Mouse (Mus musculus) CH12.LX (cell line): ENCODE data around the gene Emg1. TPM values are rescaled to one million over a fixed set of nuclear protein-coding genes. Genes with fewer than 3 reads are reported as not detected.
A peak's percentile ranks its signal among the peaks of the same experiment; 100 is the strongest.
"Not testable (repeated sequence)": the region's sequence is repeated elsewhere in the genome, so short reads cannot be mapped to it uniquely, and the experiment has no call there.

ENCODE experiments used
- DNase-seq: peaks from one replicate; pipeline ENCODE4 v3.0.0-alpha.2; 2013; ENCODE audit errors: extremely low read depth
- H3K27ac ChIP-seq: 2 replicates; pipeline ENCODE4 v1.5.1; 2012; ENCODE audit warnings: low read depth, mild to moderate bottlenecking, control low read depth, moderate library complexity; ENCODE audit not compliant: insufficient read depth
- H3K27me3 ChIP-seq: replicated peaks from 2 replicates; pipeline ENCODE3; 2012; ENCODE audit warnings: inconsistent platforms
- H3K36me3 ChIP-seq, 2 experiments: replicated peaks in 1 of 2; 2 replicates each; pipeline versions ENCODE3 to v1.6.1; 2012; ENCODE audit warnings: inconsistent platforms in 1 of 2, low read length in 1 of 2, mild to moderate bottlenecking in 1 of 2, mixed read lengths in 1 of 2, moderate library complexity in 1 of 2; ENCODE audit not compliant: control insufficient read depth in 1 of 2, insufficient read depth in 1 of 2
- H3K4me1 ChIP-seq, 2 experiments: 2 replicates each; pipeline ENCODE4 v1.6.1; 2012; ENCODE audit warnings: inconsistent platforms in 1 of 2, moderate library complexity in 1 of 2; ENCODE audit not compliant: insufficient read depth in 2 of 2, control insufficient read depth in 1 of 2
- H3K4me2 ChIP-seq: 2 replicates; pipeline ENCODE4 v1.6.1; 2012; ENCODE audit warnings: low read depth, mild to moderate bottlenecking, control low read depth; ENCODE audit not compliant: poor library complexity, insufficient read depth, severe bottlenecking
- H3K4me3 ChIP-seq, 3 experiments: fragments of 150-350 bp in 1 of 3; sonication (generic) in 1 of 3; replicated peaks in 1 of 3; 2 replicates each; pipeline versions ENCODE3 to v1.5.1; 2011 to 2012; ENCODE audit warnings: low read depth in 2 of 3, low read length in 2 of 3, mild to moderate bottlenecking in 2 of 3, moderate library complexity in 2 of 3, control low read depth in 1 of 3, improper control_type of control experiment in 1 of 3, inconsistent platforms in 1 of 3, mixed read lengths in 1 of 3; ENCODE audit not compliant: poor library complexity in 1 of 3
- H3K79me2 ChIP-seq: replicated peaks from 2 replicates; pipeline ENCODE4 v1.6.1; 2012; ENCODE audit warnings: mild to moderate bottlenecking, moderate library complexity; ENCODE audit not compliant: control insufficient read depth, poor library complexity, insufficient read depth, severe bottlenecking; ENCODE audit errors: extremely low read depth
- H3K9ac ChIP-seq: 2 replicates; pipeline ENCODE4 v1.6.1; 2012; ENCODE audit warnings: low read depth, mild to moderate bottlenecking, control low read depth, moderate library complexity; ENCODE audit not compliant: insufficient read depth
- H3K9me3 ChIP-seq: replicated peaks from 2 replicates; pipeline ENCODE3; 2012; ENCODE audit warnings: low read length, inconsistent platforms, mixed read lengths
- BHLHE40 ChIP-seq: IDR thresholded peaks from 2 replicates; pipeline ENCODE4 v1.6.1; 2011; ENCODE audit warnings: mild to moderate bottlenecking, low read depth, low read length, improper control_type of control experiment
- CTCF ChIP-seq, 2 experiments: IDR thresholded peaks in 1 of 2; conservative IDR thresholded peaks in 1 of 2; 2 replicates each; pipeline ENCODE4 v1.5.1; 2011 to 2012; ENCODE audit warnings: low read depth in 2 of 2, low read length in 2 of 2, improper control_type of control experiment in 1 of 2, inconsistent platforms in 1 of 2, mild to moderate bottlenecking in 1 of 2, moderate library complexity in 1 of 2
- ELF1 ChIP-seq: IDR thresholded peaks from 2 replicates; pipeline ENCODE4 v1.6.1; 2014; ENCODE audit warnings: low read depth, mild to moderate bottlenecking, inconsistent platforms, low read length, improper control_type of control experiment
- ETS1 ChIP-seq: conservative IDR thresholded peaks from 2 replicates; pipeline ENCODE4 v1.6.1; 2012; ENCODE audit warnings: low read depth, mild to moderate bottlenecking, inconsistent platforms, low read length, improper control_type of control experiment, moderate library complexity
- GABPA ChIP-seq: IDR thresholded peaks from 2 replicates; pipeline ENCODE4 v1.6.1; 2012; ENCODE audit warnings: low read depth, low read length, improper control_type of control experiment, inconsistent platforms; ENCODE audit not compliant: insufficient replicate concordance
- HCFC1 ChIP-seq: IDR thresholded peaks from 2 replicates; pipeline ENCODE4 v1.6.1; 2012; ENCODE audit warnings: low read depth, mild to moderate bottlenecking, inconsistent platforms, low read length, improper control_type of control experiment
- IRF4 ChIP-seq: IDR thresholded peaks from 2 replicates; pipeline ENCODE4 v1.6.1; 2014; ENCODE audit warnings: low read depth, mild to moderate bottlenecking, inconsistent platforms, low read length, improper control_type of control experiment
- JUN ChIP-seq: IDR thresholded peaks from 2 replicates; pipeline ENCODE4 v1.6.1; 2011; ENCODE audit warnings: low read depth, mild to moderate bottlenecking, low read length, improper control_type of control experiment, moderate library complexity; ENCODE audit not compliant: insufficient read depth
- JUND ChIP-seq: conservative IDR thresholded peaks from 2 replicates; pipeline ENCODE4 v1.6.1; 2011; ENCODE audit warnings: low read depth, low read length, improper control_type of control experiment
- KAT2A ChIP-seq: IDR thresholded peaks from 2 replicates; pipeline ENCODE4 v1.6.1; 2012; ENCODE audit warnings: low read length, improper control_type of control experiment, inconsistent platforms; ENCODE audit not compliant: insufficient replicate concordance
- MAFK ChIP-seq: IDR thresholded peaks from 2 replicates; pipeline ENCODE4 v1.6.1; 2011; ENCODE audit warnings: low read length, improper control_type of control experiment; ENCODE audit not compliant: insufficient replicate concordance
- MAX ChIP-seq: IDR thresholded peaks from 2 replicates; pipeline ENCODE4 v1.6.1; 2011; ENCODE audit warnings: low read length, improper control_type of control experiment
- MXI1 ChIP-seq: IDR thresholded peaks from 2 replicates; pipeline ENCODE4 v1.6.1; 2011; ENCODE audit warnings: mild to moderate bottlenecking, low read depth, low read length, improper control_type of control experiment
- NRF1 ChIP-seq: IDR thresholded peaks from 2 replicates; pipeline ENCODE4 v1.6.1; 2014; ENCODE audit warnings: low read depth, mild to moderate bottlenecking, inconsistent platforms, low read length, improper control_type of control experiment, moderate library complexity
- PAX5 ChIP-seq: IDR thresholded peaks from 2 replicates; pipeline ENCODE4 v1.6.1; 2012; ENCODE audit warnings: low read length, inconsistent platforms, mixed read lengths
- POLR2A ChIP-seq: IDR thresholded peaks from 2 replicates; pipeline ENCODE4 v1.6.1; 2011; ENCODE audit warnings: low read depth, mild to moderate bottlenecking, improper control_type of control experiment, low read length
- SIN3A ChIP-seq: IDR thresholded peaks from 2 replicates; pipeline ENCODE4 v1.6.1; 2012; ENCODE audit warnings: low read length, improper control_type of control experiment, inconsistent platforms
- UBTF ChIP-seq: IDR thresholded peaks from 2 replicates; pipeline ENCODE4 v1.6.1; 2012; ENCODE audit warnings: low read depth, mild to moderate bottlenecking, inconsistent platforms, low read length, improper control_type of control experiment, moderate library complexity
- USF2 ChIP-seq: conservative IDR thresholded peaks from 2 replicates; pipeline ENCODE4 v1.6.1; 2011; ENCODE audit warnings: low read depth, low read length, improper control_type of control experiment
- ZC3H11A ChIP-seq: IDR thresholded peaks from 2 replicates; pipeline ENCODE4 v1.6.1; 2012; ENCODE audit warnings: low read depth, mild to moderate bottlenecking, inconsistent platforms, low read length, improper control_type of control experiment
- ZMIZ1 ChIP-seq: IDR thresholded peaks from 2 replicates; pipeline ENCODE4 v1.6.1; 2012; ENCODE audit warnings: low read depth, mild to moderate bottlenecking, inconsistent platforms, low read length, improper control_type of control experiment
- ZNF384 ChIP-seq: IDR thresholded peaks from 2 replicates; pipeline ENCODE4 v1.6.1; 2012; ENCODE audit warnings: low read depth, low read length, improper control_type of control experiment, inconsistent platforms
- dilution Hi-C: fragments of 300-500 bp; cut with MboI; formaldehyde crosslinking; loops from 2 replicates; pipeline ENCODE4 v1.14.3; 2020; ENCODE audit warnings: low sequenced_read_pairs; ENCODE audit not compliant: extremely low pct_unique_long_range_greater_than_20kb, extremely low pct_ligation_motif_present
- in situ Hi-C: fragments of 300-500 bp; cut with MboI; formaldehyde crosslinking; loops from 3 replicates; pipeline ENCODE4 v1.14.3; 2019; ENCODE audit warnings: low sequenced_read_pairs, low pct_ligation_motif_present, low pct_unique_long_range_greater_than_20kb, mixed read lengths
- polyA plus RNA-seq: library from polyadenylated mRNA; unstranded; fragments of >175 nt; gene quantifications from 2 replicates; pipeline ENCODE4 v1.2.1, GENCODE M21; 2012; ENCODE audit warnings: low read depth; ENCODE audit not compliant: insufficient read length
- total RNA-seq, 2 experiments: library from RNA; depleted of rRNA; stranded (reverse); fragments of 300-350 nt in 1 of 2; fragments of >200 nt in 1 of 2; gene quantifications; 2 replicates each; pipeline ENCODE4 v1.2.3; 2012 to 2014

The Emg1 gene
- total and polyA plus RNA-seq, 3 experiments, result 301 to 481 (median 352) TPM

DNA sequence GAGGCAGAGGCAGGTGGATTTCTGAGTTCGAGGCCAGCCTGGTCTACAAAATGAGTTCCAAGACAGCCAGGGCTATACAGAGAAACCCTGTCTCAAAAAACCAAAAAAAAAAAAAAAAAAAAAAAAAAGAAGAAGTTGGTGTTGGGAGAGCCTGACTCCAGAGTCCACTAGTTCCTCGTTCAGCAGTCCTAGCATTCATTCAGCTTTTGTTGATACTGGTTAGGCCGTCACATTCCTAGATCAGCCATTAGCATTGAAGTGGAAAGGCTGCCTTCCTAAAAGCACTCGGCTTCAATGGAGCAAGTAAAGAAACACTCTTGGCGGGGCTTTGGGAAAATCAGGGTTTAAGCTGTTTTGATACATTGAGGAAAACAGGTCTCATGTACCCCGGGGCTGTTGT, 29.7 kb downstream of the Emg1 start:
- in situ Hi-C loops, H3K4me3 ChIP-seq, H3K27me3 ChIP-seq, H3K79me2 ChIP-seq, H3K9ac ChIP-seq, DNase-seq, dilution Hi-C loops, H3K9me3 ChIP-seq: not testable (repeated sequence)
- TF ChIP-seq ZNF384, result peak; percentile 79
- H3K27ac ChIP-seq, result peak overlapping the region; percentile 97; the same call in 1 of the 2 replicates
- peaks cover 0 to 38% of the 10 kb centered on the region in 2 experiments for H3K36me3 ChIP-seq
- H3K4me2 ChIP-seq, result 0 out of 2 replicates have a peak overlapping the region, but pooled peaks have one; percentile 96
- H3K4me1 ChIP-seq, result peaks cover 9 to 51% of the 10 kb centered on the region in 2 experiments

- no peaks in the 10 kb centered on the region for H3K27me3 ChIP-seq
- peaks cover 11% of the 10 kb centered on the region for H3K79me2 ChIP-seq
- TF ChIP-seq ETS1, result no peak
- no peak for TF ChIP-seq ELF1
- no peak for TF ChIP-seq BHLHE40
- TF ChIP-seq ZC3H11A, result no peak
- TF ChIP-seq ZMIZ1, result no peak
- TF ChIP-seq CTCF (conservative IDR thresholded peaks at IDR 0.05 in 1 of 2, IDR thresholded peaks at IDR 0.05 in 1 of 2; ENCODE audit: low read depth in 2 of 2, low read length in 2 of 2), result no peak
- no peak for TF ChIP-seq PAX5
- TF ChIP-seq IRF4, result no peak
- no peak for TF ChIP-seq MAFK
- no peak for TF ChIP-seq KAT2A
- no peak for TF ChIP-seq UBTF
- no peak for TF ChIP-seq HCFC1
- TF ChIP-seq, all 38 proteins: peak for 0
- dilution Hi-C loops (no loop called here), in situ Hi-C loops (no loop called here)
- no peak overlapping the region for H3K27ac ChIP-seq
- no peak overlapping the region for H3K4me2 ChIP-seq
- no peaks in the 10 kb centered on the region for H3K9me3 ChIP-seq
- peaks cover 9 to 37% of the 10 kb centered on the region in 2 experiments for H3K4me1 ChIP-seq
- no peak for DNase-seq
- H3K4me3 ChIP-seq, result no peak overlapping the region
- peaks cover 3 to 45% of the 10 kb centered on the region in 2 experiments for H3K36me3 ChIP-seq
- H3K9ac ChIP-seq, result no peak overlapping the region
Observed at GRCm38 (mm10) chr6:124679486-124679885, 32.5 kb downstream of the Emg1 start.

DNA sequence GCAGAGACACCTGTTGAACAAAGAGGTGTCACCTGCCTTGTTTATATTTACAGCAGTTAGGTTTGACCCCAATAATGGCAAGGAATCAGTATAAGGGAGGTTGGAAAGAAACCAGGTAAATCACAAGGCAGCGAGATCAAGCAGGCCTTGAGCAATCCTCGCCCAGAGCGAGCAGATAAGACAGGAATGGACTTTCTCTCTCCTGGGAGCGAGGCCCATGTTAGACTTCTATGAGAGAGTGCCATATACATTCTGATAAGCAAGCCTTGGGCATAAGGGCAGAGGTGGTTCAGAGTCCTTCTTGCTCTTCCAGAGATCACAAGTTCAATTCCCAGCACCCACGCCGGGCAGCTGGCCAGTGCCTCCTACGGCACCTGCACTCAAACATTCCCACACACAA, 33.2 kb downstream of the Emg1 start:
- no peak for DNase-seq
- Histone ChIP-seq H3K4me3 (no peak overlapping the region), H3K36me3 (peaks cover 8 to 53% of the 10 kb centered on the region in 2 experiments), H3K27me3 (no peaks in the 10 kb centered on the region), H3K9ac (no peak overlapping the region), H3K79me2 (peaks cover 11% of the 10 kb centered on the region), H3K27ac (no peak overlapping the region), H3K9me3 (no peaks in the 10 kb centered on the region), H3K4me1 (peaks cover 9 to 30% of the 10 kb centered on the region in 2 experiments), H3K4me2 (no peak overlapping the region)
- in situ Hi-C loops, result no loop called here
- no peak for TF ChIP-seq PAX5
- TF ChIP-seq ETS1, result no peak
- no peak for TF ChIP-seq UBTF
- TF ChIP-seq MXI1, result no peak
- TF ChIP-seq JUND, result no peak
- no peak for TF ChIP-seq SIN3A
- TF ChIP-seq KAT2A, result no peak
- TF ChIP-seq USF2, result no peak
- no peak for TF ChIP-seq ZMIZ1
- no peak for TF ChIP-seq GABPA
- no peak for TF ChIP-seq NRF1
- no peak for TF ChIP-seq POLR2A
- TF ChIP-seq MAX, result no peak
- no peak for TF ChIP-seq ELF1
- TF ChIP-seq ZNF384, result no peak
- no peak for TF ChIP-seq JUN
- dilution Hi-C loops, result no loop called here
